Mouse (Mus musculus): Measurements from ENCODE around the gene Itpr1.

GRCm38 (mm10) chr6:108544917-108545316 lies 332.0 kb downstream of the Itpr1 start:
- TF ChIP-seq CTCF (IDR thresholded peaks at IDR 0.05; ENCODE audit: low read depth, low read length) (no peak), POLR2A (IDR thresholded peaks at IDR 0.05; ENCODE audit: extremely low read depth, insufficient read depth, low read length) (no peak)
